Mouse (Mus musculus) limb, embryonic 14.5 days (tissue): Measurements from ENCODE around the gene Tmem178b. TPM values are rescaled to one million over a fixed set of nuclear protein-coding genes. Genes with fewer than 3 reads are reported as not detected.

Experiments used
- ATAC-seq: fragments of 200-750 bp; cut with Nextera tagmentation; 2 replicates; pipeline ENCODE4 v1.8.0; 2017; ENCODE audit warnings: low read depth, moderate number of reproducible peaks, moderate TSS enrichment; ENCODE audit not compliant: low FRiP score
- DNase-seq: peaks from one replicate; pipeline ENCODE4 v3.0.0-alpha.2; 2015; ENCODE audit warnings: low spot score
- H3K27ac ChIP-seq: fragments of 300-500 bp; sonication (generic); replicated peaks from 2 replicates; pipeline ENCODE4 v1.5.1; 2014; ENCODE audit warnings: low read depth, mild to moderate bottlenecking, low read length, moderate library complexity, mixed read lengths
- H3K27me3 ChIP-seq: fragments of 300-500 bp; sonication (generic); 2 replicates; pipeline ENCODE4 v1.6.1; 2014; ENCODE audit warnings: low read length, mixed read lengths; ENCODE audit not compliant: control insufficient read depth, insufficient read depth
- H3K36me3 ChIP-seq: fragments of 300-500 bp; sonication (generic); 2 replicates; pipeline ENCODE4 v1.6.1; 2014; ENCODE audit warnings: mild to moderate bottlenecking, low read length, moderate library complexity, mixed read lengths; ENCODE audit not compliant: control insufficient read depth, insufficient read depth
- H3K4me1 ChIP-seq: fragments of 300-500 bp; sonication (generic); 2 replicates; pipeline ENCODE4 v1.6.1; 2014; ENCODE audit warnings: antibody characterized with exemption, low read length, mixed read lengths; ENCODE audit not compliant: control insufficient read depth, insufficient read depth
- H3K4me2 ChIP-seq: fragments of 300-500 bp; sonication (generic); replicated peaks from 2 replicates; pipeline ENCODE4 v1.6.1; 2014; ENCODE audit warnings: low read depth, mild to moderate bottlenecking, low read length, moderate library complexity; ENCODE audit not compliant: severe bottlenecking
- H3K4me3 ChIP-seq: fragments of 300-500 bp; sonication (generic); replicated peaks from 2 replicates; pipeline ENCODE4 v1.5.1; 2014; ENCODE audit warnings: low read length
- H3K9ac ChIP-seq: fragments of 300-500 bp; sonication (generic); 2 replicates; pipeline ENCODE4 v1.6.1; 2014; ENCODE audit warnings: mild to moderate bottlenecking, low read depth, low read length, moderate library complexity; ENCODE audit not compliant: severe bottlenecking
- H3K9me3 ChIP-seq: fragments of 300-500 bp; sonication (generic); 2 replicates; pipeline ENCODE4 v1.6.1; 2016; ENCODE audit warnings: low read length; ENCODE audit not compliant: control insufficient read depth
- POLR2A ChIP-seq: fragments of 200-500 bp; IDR thresholded peaks from 2 replicates; pipeline ENCODE4 v1.8.0; 2012; ENCODE audit warnings: inconsistent platforms, mild to moderate bottlenecking, moderate library complexity, borderline replicate concordance; ENCODE audit not compliant: insufficient read depth, insufficient read length; ENCODE audit errors: extremely low read depth
- WGBS: fragments of 180-500 bp; shearing (Covaris S2); extraction: QIAGEN DNeasy Blood & Tissue Kit; methylation state at CpG from one replicate; pipeline ENCODE4 v1.1.7; 2014; 5-methylcytosine and 5-hydroxymethylcytosine counted together
- polyA plus RNA-seq, 2 experiments: library from polyadenylated mRNA; depleted of rRNA in 1 of 2; stranded (reverse) in 1 of 2; unstranded in 1 of 2; fragments of >200 nt; fragmentation: Nextera tagmentation in 1 of 2; extraction: Ambion mirVana in 1 of 2; gene quantifications; 2 replicates each; pipeline versions ENCODE4 v1.2.1 to v1.2.3; 2012 to 2014

Tmem178b gene
- polyA plus RNA-seq, 2 experiments = 1.2 to 2.3 TPM

DNA sequence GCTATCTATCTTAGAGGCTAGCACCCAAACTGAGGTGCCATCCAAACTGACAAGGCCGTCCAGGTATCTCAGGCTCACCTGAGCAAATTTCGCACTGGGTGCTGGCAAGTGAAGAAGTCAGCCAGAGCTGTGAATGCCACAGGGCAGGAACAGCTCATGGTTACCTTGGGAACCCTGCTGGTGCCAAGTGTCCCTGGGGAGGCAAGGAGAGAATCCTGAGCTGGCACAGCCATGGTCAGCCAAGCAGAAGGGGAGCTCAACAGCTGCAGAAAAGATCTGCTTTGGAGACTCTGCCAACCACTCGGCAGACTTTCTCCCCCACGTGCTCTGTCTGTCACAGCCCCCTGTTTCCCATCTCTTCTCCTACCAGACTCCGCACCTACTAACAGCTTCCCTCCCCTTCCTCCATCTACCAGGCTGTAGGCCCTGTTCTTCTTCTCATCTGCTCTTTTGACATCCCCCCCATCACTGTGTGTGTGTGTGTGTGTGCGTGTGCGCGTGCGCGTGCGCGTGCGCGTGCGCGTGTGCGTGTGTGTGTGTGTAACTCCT is 374.4 kb downstream of the Tmem178b start:
- WGBS = 94% methylated on average over 17 of the region's 17 CpGs
- no peak for ATAC-seq

DNA sequence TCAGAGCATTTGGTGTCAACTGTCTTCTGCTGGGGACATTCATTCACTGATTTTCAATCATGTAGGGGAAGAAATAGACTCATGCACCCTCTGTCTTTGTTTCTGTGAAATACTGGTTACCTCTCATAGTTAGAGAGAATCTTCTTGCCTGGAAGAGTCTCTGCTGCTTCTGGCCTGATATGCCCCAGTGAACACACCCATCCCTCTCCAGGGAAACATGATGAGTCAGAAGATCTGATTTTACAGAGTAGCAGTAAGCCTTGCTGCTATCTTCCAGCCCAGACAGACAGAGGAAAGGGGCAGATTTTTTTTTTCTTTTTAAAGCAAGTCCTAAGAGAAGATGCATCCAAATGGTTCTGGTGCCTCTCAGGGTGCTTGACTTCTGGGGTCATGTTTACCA is 376.9 kb downstream of the Tmem178b start:
- no peak for ATAC-seq
- H3K4me1 ChIP-seq = no peaks in the 10 kb centered on the region
- H3K27me3 ChIP-seq = no peaks in the 10 kb centered on the region
- no peak overlapping the region for H3K27ac ChIP-seq
- no peak overlapping the region for H3K4me3 ChIP-seq
- H3K9me3 ChIP-seq = no peaks in the 10 kb centered on the region
- no peak overlapping the region for H3K9ac ChIP-seq
- TF ChIP-seq POLR2A = no peak
- no peaks in the 10 kb centered on the region for H3K36me3 ChIP-seq
- no peak overlapping the region for H3K4me2 ChIP-seq
- DNase-seq = no peak

More for the DNA sequence above, 374.4 kb downstream of the Tmem178b start:
- Histone ChIP-seq H3K36me3 (no peaks in the 10 kb centered on the region), H3K27ac (no peak overlapping the region), H3K9ac (no peak overlapping the region), H3K9me3 (no peaks in the 10 kb centered on the region), H3K4me1 (no peaks in the 10 kb centered on the region), H3K27me3 (no peaks in the 10 kb centered on the region), H3K4me3 (no peak overlapping the region), H3K4me2 (no peak overlapping the region)
- DNase-seq = no peak
- TF ChIP-seq POLR2A = no peak

DNA sequence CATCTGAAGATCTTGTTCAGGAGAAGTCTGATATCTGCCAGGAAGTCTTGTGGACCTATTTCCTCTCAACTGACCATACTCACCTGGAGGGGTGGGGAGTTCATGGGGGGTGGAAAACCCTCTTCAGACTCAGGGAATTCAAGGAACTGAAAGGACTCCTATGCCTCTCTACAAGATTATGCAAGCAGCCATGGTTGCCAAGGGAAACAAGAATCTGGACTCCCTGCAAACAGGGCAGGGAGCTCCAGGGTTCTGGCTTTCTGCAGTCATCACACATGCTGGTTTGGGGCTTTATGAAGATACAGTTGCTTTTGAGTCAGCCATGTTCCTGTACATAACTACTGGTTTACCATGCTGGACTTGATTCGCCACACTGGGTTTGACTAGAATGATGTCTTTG is 390.6 kb downstream of the Tmem178b start:
- Histone ChIP-seq H3K9ac (no peak overlapping the region), H3K4me1 (no peaks in the 10 kb centered on the region), H3K27me3 (no peaks in the 10 kb centered on the region), H3K9me3 (no peaks in the 10 kb centered on the region), H3K36me3 (no peaks in the 10 kb centered on the region), H3K27ac (no peak overlapping the region), H3K4me3 (no peak overlapping the region), H3K4me2 (no peak overlapping the region)
- 94% methylated on average over 1 of the region's 1 CpGs for WGBS
- no peak for TF ChIP-seq POLR2A
- ATAC-seq = no peak
- no peak for DNase-seq

DNA sequence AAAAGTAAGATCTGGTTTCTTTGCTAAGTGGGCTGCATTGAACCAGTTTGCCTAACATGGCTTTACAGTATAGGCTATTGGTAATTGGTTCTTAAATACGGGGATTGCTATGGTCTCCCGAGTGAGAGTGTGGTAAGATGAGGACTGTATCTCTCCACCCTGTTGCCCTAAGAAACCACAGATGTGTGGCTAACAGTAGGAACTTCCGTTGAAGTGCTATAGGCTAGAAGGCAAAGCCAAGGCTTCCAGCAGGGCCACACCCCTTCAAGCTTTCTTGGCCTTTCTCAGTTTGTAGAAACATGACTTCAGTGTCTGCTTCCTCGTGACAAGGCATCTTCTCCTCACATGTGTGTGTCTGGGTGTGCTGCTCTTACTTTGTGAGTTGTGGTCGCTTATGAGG is 427.6 kb downstream of the Tmem178b start:
- no peak for ATAC-seq
- H3K36me3 ChIP-seq = no peaks in the 10 kb centered on the region
- no peak for TF ChIP-seq POLR2A

DNA sequence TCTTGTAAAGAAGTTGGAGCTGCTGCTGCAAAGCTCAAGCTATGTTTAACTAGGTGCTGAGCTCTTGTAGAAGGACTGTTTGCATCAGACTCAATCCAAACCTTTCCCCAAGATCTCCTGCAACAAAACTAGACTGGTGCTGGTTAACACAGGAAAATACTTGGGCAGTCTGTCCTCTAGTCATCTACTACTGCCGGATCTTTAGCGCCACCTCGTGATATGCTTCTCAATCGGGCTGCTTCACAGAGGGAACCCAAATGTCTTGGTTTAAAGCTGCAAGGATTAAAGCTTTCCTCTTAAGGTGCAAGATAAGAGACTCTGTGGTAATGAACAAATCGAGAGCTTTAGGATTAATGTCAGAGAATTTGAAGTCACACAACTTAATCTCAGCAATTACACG is 430.3 kb downstream of the Tmem178b start:
- Histone ChIP-seq H3K9ac (no peak overlapping the region), H3K36me3 (no peaks in the 10 kb centered on the region), H3K9me3 (no peaks in the 10 kb centered on the region), H3K27me3 (no peaks in the 10 kb centered on the region), H3K4me1 (no peaks in the 10 kb centered on the region), H3K27ac (no peak overlapping the region), H3K4me2 (no peak overlapping the region), H3K4me3 (no peak overlapping the region)
- no peak for ATAC-seq
- TF ChIP-seq POLR2A = no peak
- peak; percentile 57 for DNase-seq
- WGBS = 16% methylated on average over 6 of the region's 6 CpGs

More for the DNA sequence above, 427.6 kb downstream of the Tmem178b start:
- H3K27me3 ChIP-seq = no peaks in the 10 kb centered on the region
- no peaks in the 10 kb centered on the region for H3K9me3 ChIP-seq
- no peak overlapping the region for H3K4me2 ChIP-seq
- H3K9ac ChIP-seq = no peak overlapping the region
- H3K27ac ChIP-seq = no peak overlapping the region
- DNase-seq = no peak
- 69% methylated on average over 5 of the region's 5 CpGs for WGBS
- H3K4me1 ChIP-seq = no peaks in the 10 kb centered on the region
- H3K4me3 ChIP-seq = no peak overlapping the region

Other genes starting within 250 kb of the Tmem178b start
- 14.2 and 15.8 TPM in 2 replicates for gene Braf, start 147.8 kb upstream of the Tmem178b start, polyA plus RNA-seq (2012; rRNA removed)
- gene Braf, start 147.8 kb upstream of the Tmem178b start, polyA plus RNA-seq (2014; fragmentation: Nextera tagmentation; extraction: Ambion mirVana) = 15.2 and 17.3 TPM in 2 replicates
- gene Mrps33, start 62.3 kb upstream of the Tmem178b start, polyA plus RNA-seq (2012; rRNA removed) = 198 and 225 TPM in 2 replicates
- 179 and 180 TPM in 2 replicates for gene Mrps33, start 62.3 kb upstream of the Tmem178b start, polyA plus RNA-seq (2014; fragmentation: Nextera tagmentation; extraction: Ambion mirVana)